Mouse (Mus musculus) adrenal gland (tissue): ENCODE measurements around the gene Nbeal2.

Experiments
- intact Hi-C: fragments of 180-260 bp; cut with DNase I; formaldehyde crosslinking; loops from one replicate; pipeline ENCODE4 v1.15.1; 2025

The Nbeal2 gene

DNA sequence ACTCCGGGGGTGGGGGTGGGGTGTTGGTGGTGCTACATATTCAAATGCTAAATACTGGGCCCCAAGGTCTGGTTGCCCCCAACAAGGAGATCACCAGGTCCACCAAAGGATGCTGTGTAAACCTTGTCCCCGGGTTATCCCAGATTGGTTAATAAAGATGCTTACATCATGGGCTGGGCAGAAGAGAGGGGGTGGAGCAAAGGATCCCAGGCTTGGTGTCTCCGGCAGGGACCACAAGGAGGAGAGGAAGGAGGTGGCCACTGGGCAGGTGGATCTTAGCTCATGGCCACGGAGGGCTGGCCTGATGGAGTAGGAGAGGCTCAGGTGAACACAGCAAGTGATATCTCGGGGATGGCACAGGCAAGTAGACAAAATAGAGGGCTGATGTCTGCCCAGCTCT lies 24.9 kb upstream of the Nbeal2 start:
- intact Hi-C loops, result no loop called here

DNA sequence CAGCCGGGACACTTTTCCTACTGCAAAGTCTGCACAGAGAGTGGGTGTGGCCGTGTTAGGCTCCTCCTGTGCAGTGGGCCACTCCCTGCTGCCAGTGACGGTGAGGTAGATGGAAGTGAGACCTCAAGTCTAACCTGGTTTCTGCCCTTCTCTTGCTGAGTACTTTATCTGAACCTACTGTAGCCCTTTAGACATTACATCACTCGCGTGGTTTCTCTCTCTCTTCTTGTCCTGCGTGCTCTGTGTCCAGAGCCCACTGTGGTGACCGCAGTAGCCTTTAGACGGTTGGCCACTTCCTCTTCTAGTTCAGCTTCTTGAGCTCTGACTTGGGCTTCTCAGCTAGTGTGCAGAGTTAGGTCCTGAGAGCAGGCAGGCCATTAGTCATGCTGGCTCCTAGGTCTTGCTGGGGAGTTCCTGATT lies 22.5 kb upstream of the Nbeal2 start:
- intact Hi-C loops, result no loop called here

GRCm38 (mm10) chr9:110673107-110673752 lies 19.3 kb upstream of the Nbeal2 start:
- intact Hi-C loops, result no loop called here

- intact Hi-C loops, result no loop called here
Measured at GRCm38 (mm10) chr9:110672462-110673106, 18.6 kb upstream of the Nbeal2 start.

DNA sequence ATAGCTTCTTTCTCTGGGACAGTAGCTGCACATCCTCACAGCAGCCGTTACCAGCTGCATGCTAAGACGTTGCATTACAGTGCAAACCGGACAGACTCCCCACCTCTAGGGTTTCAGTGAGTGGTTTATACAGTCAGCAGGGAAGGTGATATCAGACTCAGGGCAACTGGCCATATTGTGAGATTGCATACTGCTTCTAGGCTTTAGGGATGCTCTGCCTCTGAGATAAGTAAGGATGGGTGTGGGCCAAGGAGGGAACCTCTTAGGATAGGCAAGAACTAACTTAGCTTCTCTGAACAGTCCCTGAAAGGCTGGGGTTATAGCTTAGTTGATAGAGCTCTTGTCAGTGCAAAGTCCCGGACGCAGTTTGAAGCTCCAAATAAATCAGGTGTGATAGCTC lies 15.8 kb upstream of the Nbeal2 start:
- intact Hi-C loops, result no loop called here

GRCm38 (mm10) chr9:110668601-110669293 lies 14.8 kb upstream of the Nbeal2 start:
- intact Hi-C loops, result no loop called here

- intact Hi-C loops, result no loop called here
Measured at GRCm38 (mm10) chr9:110667219-110667836, 13.4 kb upstream of the Nbeal2 start.

DNA sequence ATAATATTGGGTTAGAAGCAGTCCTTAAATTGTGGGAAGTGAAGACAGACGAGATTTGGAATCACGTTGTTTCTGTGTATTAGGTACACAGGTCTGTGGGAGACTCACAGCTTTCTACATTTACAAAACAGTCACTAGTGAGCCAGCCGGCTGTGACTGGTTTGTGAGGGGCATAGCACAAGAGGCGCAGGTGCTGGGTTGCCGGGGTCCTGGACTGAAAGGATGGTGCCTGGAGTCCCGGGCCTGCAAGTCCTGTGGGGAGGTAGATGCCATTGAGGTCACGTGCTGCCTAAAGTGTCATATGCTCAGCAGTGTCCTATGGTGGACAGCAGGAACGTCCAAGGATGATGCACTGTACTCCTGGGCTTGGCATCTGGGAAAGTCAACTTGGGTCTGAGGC lies 12.4 kb upstream of the Nbeal2 start:
- intact Hi-C loops, result no loop called here

- intact Hi-C loops, result no loop called here
Measured at GRCm38 (mm10) chr9:110665912-110666311, 12.0 kb upstream of the Nbeal2 start.

- intact Hi-C loops, result no loop called here
Measured at GRCm38 (mm10) chr9:110662844-110663243, 8.9 kb upstream of the Nbeal2 start.

GRCm38 (mm10) chr9:110660856-110661612 lies 7.1 kb upstream of the Nbeal2 start:
- intact Hi-C loops, result no loop called here

DNA sequence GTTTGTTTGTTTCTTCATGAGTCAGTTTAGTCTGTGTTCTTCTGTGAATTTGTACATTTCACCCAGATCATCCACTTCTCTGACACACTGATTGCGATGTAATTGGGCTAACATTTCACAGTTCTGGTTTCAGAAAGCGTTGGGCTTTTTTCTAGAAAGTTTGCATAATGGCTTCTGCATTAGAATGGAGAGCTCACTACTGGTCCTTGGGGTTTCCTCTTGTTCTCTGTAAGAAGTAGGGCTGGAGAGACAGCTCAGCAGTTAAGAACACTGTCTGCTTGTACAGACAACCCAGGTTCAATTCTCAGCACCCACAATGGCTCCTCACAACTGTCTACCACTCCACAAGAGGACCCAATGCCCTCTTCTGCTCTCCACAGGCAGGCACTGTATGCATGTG lies 6.2 kb upstream of the Nbeal2 start:
- intact Hi-C loops, result no loop called here

GRCm38 (mm10) chr9:110659521-110659920 lies 5.6 kb upstream of the Nbeal2 start:
- intact Hi-C loops, result no loop called here

- intact Hi-C loops, result no loop called here
Measured at GRCm38 (mm10) chr9:110657474-110658078, 3.6 kb upstream of the Nbeal2 start.

DNA sequence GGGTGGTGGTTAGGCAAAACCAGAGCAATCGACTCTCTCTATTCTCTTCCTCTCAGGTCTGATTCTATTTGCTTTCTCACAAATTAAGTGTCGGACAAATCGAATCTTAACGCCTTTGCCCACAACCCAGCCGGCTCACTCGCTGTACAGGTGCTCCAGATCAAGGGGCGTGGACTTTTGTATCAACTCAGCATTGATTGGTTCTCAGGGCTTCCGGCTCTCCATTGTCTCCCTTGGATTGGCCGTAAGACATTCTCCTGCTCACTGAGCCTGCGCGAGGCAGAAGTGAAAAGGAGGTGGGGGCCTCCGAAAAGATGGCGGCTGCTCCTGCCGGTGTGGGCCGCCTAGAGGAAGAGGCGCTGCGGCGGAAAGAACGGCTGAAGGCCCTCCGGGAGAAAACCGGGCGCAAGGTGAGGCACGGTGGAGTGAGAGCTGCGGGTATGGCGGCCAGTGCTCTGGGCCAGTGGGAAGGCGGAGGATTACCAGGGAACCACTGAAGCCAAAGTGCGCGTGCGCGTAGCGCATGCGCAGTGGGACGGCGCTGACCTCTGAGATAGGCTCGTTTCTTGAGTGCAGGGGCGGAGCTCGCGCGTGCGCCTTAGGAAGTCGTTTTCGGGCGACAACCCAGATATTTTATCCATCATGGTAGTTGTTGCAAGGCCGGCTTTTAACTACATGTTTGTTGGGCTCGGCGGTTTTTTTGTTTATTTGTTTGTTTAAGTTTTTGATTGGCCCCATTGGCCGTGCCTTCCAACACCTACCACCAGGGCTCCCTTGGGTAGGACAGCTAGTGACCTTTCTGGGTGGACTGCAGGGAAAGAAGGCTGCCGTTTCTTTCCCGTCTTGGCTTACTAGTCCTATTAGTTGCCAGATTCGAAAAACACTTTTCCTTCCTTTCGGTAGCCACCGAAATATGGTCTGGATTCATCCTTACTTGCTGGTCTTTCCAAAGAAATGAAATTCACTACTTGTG lies 2.6 kb upstream of the Nbeal2 start, which contains the start of gene Ccdc12:
TSS of gene Ccdc12 (plus strand) at position 255 of the 973 bp plus-strand sequence.
- intact Hi-C loops, result no loop called here

DNA sequence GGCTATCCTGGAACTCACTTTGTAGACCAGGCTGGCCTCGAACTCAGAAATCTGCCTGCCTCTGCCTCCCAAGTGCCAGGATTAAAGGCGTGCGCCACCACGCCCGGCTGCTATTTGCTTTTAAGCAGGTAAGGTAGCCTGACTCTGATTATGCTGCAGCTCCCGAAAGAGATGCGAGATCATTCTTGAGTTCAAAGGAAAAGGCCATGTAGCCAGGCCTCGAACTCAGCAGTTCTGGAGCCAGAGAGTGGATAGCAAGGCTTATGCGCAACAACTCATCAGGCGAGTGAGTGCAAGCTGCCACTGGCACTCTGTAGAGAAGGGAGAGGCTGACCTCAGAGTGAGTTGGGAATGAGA lies 1.7 kb upstream of the Nbeal2 start:
- intact Hi-C loops, result no loop called here

DNA sequence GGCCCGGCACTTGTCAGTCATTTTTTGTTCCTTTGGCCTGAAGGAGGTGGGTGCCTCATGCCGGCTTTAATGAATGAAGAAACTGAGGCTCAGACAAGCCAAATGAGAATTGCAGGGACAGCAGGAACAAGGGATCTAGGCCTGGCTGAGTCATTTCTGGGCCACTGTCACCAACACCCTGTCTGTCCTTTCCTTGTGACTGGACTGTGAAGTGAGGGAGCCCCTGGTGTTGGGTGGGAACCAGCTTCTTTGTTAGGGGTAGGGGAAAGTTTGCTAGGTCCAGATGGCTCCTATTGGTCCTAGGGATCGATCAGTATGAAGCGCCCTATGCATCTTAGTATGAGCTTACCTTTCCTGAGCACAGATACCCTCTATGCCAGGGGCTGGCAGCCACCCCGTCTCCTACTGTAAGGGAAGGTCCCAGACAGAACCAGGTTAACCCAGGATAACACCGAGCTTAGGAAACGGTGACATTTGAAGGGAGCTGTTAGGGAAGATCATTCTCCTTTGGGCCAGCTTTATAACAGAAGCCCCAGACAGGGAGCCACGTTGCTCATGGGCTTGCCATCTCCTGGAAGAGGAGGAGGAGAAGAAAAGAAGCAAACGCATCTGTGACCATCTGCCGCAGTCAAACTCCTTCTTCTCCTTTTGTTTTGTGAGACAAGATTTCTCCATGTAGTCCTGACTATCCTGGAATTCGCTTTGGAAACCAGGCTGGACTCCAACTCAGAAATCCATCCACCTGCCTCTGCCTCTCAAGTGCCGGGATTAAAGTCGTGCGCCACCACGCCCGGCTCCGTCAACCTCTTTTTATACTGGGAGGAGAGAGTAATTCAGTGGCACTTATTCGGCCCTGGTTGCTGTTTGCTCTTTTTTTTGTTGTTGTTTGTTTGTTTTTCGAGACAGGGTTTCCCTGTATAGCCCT lies 1.0 kb upstream of the Nbeal2 start:
- intact Hi-C loops, result no loop called here

- intact Hi-C loops, result no loop called here
Measured at GRCm38 (mm10) chr9:110652963-110653654, 852 bp downstream of the Nbeal2 start.
